Mouse (Mus musculus) heart, postnatal 25 days (tissue): ENCODE results near the gene Ctse. TPM values are rescaled to one million over a fixed set of nuclear protein-coding genes. Genes with fewer than 3 reads are reported as not detected.

ENCODE experiments used
- DNase-seq: peaks from one replicate; pipeline ENCODE4 v3.0.0; 2022; ENCODE audit warnings: low spot score
- intact Hi-C: fragments of 180-260 bp; cut with DNase I; formaldehyde crosslinking; loops from one replicate; pipeline ENCODE4 v1.15.1; 2025
- total RNA-seq, 2 experiments: library from RNA; stranded (reverse); gene quantifications; 2 replicates each; pipeline ENCODE4 v1.2.3; 2021

Gene Ctse
- total RNA-seq, 2 experiments from 2014 or later: 0.83 to 1.3 TPM

DNA sequence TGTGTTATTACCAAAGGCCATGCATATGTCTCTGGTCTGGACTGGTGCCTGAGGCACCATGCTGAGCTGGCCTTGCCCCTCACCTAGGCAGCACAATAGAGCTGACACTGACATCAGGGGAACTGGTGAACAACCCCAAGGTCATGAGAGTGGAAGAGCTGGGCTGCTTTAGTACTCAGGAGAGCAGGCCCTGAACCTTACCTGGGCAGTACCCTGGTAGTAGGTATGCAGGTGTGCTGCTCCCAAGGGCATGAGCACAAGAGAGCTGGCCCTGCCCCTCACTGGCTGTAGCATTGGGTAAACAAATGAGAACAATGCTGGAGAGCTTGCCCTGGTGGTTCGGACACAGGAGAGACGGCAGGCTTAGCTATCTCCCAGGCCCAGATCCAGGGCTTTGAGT lies 57.2 kb downstream of the Ctse start:
- intact Hi-C loops: no loop called here
- no peak for DNase-seq

DNA sequence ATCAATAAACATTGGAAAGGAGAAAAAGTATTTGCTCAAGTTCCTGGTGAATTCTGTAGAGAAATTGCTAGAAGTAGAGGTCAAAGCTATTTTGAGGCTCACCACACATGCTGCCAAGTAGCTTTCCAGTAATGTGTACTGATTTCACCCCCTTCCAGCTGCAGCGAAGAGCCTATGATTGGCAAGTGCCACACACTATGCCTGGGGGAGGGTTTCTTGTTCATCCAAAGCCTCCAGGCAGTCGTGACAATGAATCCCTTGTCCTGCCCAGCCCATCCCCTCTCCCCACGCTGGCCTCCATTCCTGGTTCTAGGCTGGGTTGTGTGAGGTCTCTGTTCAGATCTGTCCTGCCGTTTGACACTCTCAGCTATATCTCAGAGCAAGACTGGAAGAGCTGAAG lies 58.2 kb downstream of the Ctse start:
- DNase-seq: no peak
- intact Hi-C loops: no loop called here

DNA sequence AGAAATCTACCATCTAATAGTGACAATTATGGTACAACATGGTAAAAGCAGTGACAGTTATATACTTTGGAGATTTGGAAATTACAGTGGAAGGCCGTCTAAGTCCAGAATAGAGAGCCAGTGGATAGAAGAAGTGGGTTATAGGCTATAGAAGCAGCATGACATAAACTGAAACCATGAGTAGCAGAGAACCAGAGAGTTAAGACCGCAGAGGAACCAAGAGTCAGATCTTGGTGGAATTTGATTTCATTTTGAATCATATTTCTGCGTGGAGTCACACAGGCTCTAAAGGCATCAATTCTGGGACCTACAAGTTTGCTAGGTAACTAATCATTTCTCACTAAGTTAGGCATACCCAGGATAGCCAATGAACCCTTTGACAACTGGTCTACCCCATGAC lies 60.7 kb downstream of the Ctse start:
- intact Hi-C loops: no loop called here
- DNase-seq: no peak

DNA sequence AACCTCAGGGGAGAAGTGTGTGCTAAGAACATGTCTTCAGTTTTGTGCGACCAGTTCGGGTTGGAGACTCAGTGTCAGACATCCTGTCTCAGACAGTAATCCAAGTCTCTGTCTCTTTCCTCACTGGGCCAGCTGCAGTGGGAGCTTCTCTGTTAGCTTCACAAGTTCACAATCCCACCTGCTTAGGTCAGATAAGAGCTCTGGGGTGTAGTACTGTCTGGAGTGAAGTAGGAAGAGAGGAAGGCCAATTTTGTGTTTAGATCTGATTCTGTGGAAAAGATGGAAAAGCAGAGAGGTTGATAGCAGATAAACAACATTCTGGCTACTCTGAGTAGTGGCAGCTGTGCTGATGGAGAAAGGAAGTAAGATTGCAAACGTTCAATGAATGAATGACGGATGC lies 61.5 kb downstream of the Ctse start:
- intact Hi-C loops: no loop called here
- no peak for DNase-seq

DNA sequence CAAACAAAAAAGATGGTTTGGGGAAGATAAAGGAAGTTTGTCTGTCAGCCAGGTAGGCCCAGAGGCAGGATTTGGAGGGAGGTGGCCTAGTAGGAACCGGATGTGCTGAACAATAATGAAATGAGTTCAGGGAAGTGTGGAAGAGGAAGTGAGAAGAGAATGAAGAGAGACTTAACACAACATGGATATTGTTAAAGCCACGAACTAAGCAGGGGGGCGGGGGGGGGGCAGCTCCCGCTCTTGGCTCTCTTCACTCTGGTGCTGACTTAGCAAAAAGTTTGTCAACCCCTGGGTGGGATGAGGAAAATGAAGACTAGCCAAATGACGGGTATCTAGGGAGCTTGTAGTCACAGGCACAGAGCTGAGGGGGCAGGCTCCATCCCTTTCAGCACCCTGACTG lies 62.3 kb downstream of the Ctse start:
- no peak for DNase-seq
- intact Hi-C loops: no loop called here

DNA sequence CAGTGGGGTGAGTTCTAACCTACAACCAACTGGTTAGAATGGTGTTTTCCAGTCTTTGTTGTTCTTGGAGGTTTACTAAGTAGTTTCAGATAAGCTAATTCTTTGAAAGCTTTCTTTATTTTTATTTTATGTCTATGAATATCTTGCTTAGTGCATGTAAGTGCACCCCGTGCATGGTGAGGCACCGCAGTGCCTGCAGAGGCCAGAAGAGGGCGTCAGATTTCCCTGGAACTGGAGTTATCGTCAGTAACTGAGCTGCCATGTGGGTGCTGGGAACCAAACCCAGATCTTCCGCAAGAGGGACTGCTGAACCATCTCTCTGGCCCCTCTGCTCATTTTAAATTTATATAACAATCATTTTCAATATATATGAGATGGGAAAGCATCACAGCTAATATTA lies 63.3 kb downstream of the Ctse start:
- DNase-seq: no peak
- intact Hi-C loops: no loop called here

DNA sequence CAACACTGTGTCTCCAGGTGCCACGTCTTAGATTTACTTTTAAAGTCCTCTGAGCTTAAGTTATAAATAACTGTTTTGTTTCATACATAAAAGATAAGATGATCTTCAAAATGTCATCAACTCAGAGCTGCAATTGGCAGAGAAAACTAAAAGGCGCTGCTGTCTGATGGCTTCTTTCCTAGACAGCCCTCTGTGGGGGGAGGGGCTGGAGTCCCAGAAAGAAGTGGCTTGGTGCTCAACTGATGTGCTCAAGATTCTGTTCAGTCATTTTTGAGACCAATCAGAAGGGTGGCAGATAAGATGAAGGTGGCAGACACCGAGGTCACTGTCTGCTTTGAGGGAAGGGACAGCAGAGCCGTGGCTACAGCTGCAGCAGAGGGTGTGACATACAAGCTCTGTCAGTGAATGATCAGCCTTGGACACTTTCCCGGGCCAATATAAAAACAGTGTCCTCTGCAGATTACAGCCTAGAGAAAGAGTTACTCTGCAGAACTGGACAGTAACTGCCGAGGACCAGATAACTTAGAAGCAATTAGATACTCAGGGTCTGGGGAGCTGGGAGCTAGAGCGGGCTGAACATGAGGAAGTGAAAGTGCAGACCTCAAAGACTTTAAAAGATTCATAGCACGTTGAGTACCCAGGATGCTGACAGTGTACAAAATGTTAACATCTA lies 64.1 kb downstream of the Ctse start:
- no peak for DNase-seq
- intact Hi-C loops: no loop called here

DNA sequence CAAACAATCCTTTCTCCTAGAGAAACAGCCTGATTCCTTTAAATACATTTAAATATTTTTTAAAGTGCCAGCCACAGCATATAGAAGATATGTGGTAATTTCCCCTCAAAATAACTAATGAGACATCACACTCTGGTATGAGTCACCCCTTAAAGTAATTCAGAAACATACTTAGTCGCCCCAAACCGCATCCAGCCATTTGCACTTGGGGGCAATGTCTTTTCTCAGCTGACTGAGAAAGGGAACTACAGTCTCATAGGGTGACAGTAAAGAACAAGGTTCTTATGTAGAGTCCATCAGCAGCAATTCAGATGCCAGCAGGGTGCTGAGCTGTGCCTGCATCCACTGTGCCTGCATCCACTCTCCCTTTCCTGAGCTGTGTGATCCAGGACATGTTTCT lies 65.4 kb downstream of the Ctse start:
- DNase-seq: no peak
- intact Hi-C loops: no loop called here

DNA sequence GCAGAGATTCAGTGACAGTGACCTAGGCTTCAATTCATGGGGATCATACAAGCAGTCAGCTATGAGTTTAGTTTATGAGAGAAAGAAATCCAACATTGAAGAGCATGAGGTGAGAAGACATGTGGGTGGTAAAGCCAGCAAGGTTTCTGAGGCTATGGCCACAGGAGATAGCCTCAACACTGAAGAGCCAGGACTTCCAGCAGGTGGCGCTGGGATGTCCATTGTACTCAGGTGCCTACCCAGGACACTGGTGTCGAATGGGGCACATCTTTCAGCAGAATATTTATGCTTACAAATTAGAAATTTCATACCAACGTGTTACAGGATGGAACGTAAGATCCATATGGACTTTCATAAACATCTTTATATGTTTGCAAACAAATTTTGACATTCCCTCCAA lies 70.2 kb downstream of the Ctse start:
- DNase-seq: no peak
- intact Hi-C loops: no loop called here

DNA sequence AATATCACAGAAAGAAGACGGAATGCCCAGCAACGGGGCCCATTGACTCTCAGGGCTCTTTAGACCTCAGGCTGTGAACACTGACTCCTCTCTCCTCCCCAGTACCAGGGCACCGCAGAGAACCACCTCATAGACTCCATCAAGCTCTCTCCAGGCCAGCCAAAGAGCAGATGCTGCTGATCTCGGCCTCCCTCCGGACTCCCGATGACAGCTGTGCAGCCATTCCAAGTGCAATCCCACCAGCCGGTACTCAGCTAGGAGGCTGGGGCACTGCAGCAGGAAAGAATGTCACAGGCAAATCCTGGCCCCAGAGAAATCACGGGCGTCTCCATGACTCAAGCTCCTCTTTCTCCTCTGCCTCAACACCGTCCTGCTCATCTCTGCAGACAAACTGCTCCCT lies 73.4 kb downstream of the Ctse start:
- intact Hi-C loops: loop anchor here (2.0 to 5.0 kb wide), 2 partner anchors 135 to 271 kb away; no protein-coding TSS in a partner anchor
- DNase-seq: no peak

DNA sequence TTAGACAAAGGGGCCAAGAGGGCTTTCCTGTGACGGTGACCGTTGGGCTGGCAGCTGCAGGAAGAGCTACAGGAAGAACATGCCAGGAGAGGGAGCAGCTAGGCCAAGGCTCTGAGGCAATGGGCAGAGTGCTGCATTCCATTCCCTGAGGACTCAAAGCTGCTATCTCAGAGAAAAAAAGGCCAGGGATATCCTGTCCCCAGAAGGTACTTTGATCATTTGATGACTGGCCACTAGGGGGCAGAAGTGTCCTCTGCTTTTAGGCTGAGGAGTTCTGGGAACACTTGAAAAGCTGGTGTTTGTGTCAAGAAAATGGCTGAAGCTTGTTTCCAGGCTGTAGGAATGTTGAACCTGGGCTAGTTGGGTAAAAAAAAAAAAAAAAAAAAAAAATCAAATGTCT lies 74.3 kb downstream of the Ctse start:
- intact Hi-C loops: loop anchor here (1.0 to 5.0 kb wide), 2 partner anchors 53 to 270 kb away; no protein-coding TSS in a partner anchor
- DNase-seq: peak; percentile 47

DNA sequence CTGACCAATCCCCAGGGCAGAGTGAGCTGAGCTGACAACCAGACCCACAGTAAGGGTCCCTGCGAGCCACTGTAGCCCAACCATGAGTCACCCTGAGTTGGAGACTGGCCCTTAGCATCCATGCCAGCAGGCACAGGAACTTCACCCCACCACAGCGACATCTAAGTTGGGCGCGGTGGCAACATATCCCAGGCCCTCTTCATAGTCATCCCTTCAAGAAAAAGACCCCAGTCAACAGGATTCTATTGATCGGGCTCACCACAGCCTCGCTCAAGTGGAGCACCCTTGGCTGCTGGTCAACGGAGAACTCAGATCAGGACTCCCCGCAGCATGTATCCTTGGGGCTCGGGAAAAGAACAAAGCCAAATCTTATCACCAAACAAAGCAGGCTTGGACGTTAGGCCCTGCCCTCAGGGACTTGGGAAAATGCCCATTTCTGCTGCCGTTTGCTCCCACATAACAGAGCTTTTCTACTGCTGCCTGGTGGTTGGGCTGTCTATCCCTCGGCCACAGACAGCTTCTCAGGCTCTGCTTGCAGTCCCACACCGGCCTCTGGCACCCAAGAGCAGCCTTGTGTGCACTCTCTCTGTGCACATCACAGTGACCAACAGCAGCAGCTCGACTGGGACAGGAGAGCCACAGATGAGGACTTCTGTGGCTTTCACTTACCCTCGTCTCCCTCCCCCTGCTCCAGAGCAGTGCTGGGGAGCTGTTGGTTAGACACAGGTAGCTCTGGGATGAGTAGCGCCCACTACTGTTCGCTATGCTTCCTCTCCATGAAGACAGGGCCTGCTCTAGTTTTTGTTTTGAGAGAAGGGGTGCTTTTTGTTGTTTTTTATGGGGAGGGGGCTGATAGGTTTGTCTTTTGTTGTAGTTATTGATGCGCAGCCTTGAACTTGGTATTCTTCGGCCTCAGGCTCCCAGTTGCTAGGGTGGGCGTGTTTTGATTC lies 76.6 kb downstream of the Ctse start:
- intact Hi-C loops: loop anchor here (5.0 kb wide), 1 partner anchor 268 kb away; no protein-coding TSS in a partner anchor
- DNase-seq: no peak

DNA sequence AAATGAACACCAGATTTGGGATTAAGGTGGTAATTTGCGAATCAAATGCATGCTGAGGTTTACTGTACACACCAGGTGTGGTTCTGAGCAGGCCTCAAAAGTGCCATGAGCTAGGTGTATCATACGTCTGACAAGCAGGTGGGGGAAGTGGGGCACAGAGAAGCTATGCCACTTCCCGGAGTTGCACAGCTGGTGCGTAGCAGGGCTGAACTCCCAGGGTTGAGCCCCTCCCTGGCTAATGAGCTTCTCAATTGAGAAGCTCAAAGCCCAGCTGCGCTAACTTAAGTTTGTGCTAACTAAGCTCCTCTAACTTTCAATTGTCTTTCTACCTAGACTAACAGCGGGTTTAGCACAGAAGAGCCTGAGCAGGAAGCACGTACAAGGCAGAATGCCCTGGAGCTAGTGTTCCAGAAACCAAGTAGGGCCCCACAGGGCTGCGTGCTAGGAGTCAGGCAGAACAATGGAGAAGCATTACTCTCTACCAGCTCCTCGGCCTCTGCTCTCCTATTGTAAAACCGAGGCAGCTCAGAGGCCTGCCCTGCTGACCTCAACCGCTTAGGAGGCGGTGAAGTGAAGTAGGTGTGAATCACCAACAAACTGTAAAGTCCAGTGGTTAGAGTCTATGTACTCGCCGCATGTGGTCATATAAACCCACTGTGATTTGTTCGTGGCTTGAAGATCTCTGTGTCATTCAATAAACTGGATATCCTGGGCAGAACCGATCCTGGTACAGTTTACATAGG lies 81.0 kb downstream of the Ctse start:
- DNase-seq: no peak
- intact Hi-C loops: no loop called here

DNA sequence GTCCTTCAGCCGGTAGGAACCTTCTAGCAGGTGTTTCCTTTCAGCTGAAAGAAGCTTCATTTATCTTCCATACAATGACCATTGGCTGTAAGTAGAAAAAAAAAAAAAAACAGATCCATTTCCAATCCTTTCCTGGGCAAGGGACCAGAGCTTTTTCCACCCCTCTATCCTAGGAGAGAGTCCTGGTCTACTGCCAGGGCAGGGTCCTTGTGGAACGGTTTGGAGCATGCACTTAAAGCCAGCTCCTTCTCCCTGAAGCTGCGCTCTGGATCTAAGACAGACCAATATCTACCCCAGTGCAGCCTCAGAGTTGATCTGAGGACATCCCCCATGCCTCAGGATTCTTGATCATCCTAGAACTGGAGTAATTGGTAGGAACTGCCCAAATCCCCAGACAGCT lies 83.9 kb downstream of the Ctse start:
- intact Hi-C loops: no loop called here
- DNase-seq: no peak

DNA sequence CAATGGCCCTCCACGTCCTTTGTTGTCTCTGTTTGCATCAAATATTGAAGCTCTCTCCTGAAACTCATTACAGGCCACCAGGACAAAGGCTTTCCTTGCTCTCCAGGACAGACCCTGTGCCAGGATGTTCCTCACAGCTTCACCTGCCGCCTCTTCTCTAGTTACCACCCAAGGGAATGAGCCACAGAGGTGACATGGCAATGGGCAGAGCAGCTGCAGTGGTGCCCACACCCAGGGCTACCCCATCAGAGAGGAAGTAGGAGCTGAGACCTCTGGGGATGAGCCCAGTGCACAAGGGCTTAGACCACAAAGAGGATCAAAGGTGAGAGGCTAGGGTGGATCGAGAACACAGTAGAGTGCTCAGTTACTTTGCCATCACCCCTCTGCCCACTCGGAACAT lies 85.4 kb downstream of the Ctse start:
- intact Hi-C loops: no loop called here
- DNase-seq: no peak

Other genes with a start within 250 kb of the Ctse start
- 10 to 100 TPM; 22.8 to 24.3 TPM for gene Srgap2, start 111.0 kb upstream of the Ctse start, total RNA-seq
- gene Fam72a, start 110.4 kb upstream of the Ctse start, total RNA-seq: under 1 TPM; 0.73 to 0.88 TPM
- not detected for gene Avpr1b, start 39.1 kb upstream of the Ctse start, total RNA-seq
- gene Rab7b, start 50.4 kb downstream of the Ctse start, total RNA-seq: 1 to 10 TPM; 3.2 to 4.4 TPM
- not detected for gene Slc26a9, start 105.7 kb downstream of the Ctse start, total RNA-seq
- 1 to 10 TPM; 3.1 to 5.1 TPM for gene Pm20d1, start 159.1 kb downstream of the Ctse start, total RNA-seq
- 10 to 100 TPM; 52.4 to 61.4 TPM for gene Slc41a1, start 189.2 kb downstream of the Ctse start, total RNA-seq
- gene Rab29, start 228.9 kb downstream of the Ctse start, total RNA-seq: 10 to 100 TPM; 11.8 to 12.8 TPM